Comparison of ENCODE assay signal across 28 mouse cellular contexts in the genomic region with DNA sequence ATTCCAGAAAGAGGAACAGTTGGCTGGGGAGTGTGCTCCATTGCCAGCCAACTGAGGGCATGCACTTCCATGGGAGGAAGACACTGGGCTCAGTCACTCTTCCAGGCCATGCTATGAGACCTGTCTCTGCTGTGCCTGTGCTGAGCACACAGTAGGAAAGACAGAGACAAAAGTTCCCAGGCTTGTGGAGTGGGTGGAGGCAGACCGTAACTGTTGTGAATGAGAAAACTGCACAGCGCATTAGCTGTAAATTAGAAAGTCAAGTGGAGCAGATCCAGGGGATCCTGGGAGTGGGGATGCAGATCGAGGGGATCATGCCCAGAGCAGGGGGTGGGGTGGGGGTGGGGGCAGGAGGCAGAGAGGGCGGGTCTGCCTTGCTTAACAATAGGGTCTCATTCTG. TPM values are rescaled to one million over a fixed set of nuclear protein-coding genes. Genes with fewer than 3 reads are reported as not detected.
DNase-seq lines count a peak whose midpoint lies in the region; ATAC-seq lines count a peak whose summit lies in the region.
"Had no signal": no experiment of that assay in that cellular context is flagged by ENCODE, and none has a peak within 500 bp of the region (broad histone marks: within the 10 kb centered on the region; RNA-seq: fewer than 3 reads in every experiment).

No protein-coding gene starts in this region.

- H3K9ac ChIP-seq in embryonic facial prominence, embryonic 14.5 days (ENCODE audit: low read depth, low read length): 0 out of 2 replicates have a peak overlapping the region, but pooled peaks have one; percentile 11
- H3K9ac ChIP-seq in midbrain, embryonic 11.5 days (ENCODE audit: low read length): no peak overlapping the region
- H3K9ac ChIP-seq in midbrain, embryonic 15.5 days: no peak overlapping the region
- H3K9ac ChIP-seq in intestine, embryonic 15.5 days: no peak overlapping the region
- H3K9ac ChIP-seq: embryonic facial prominence, embryonic 13.5 days; forebrain, postnatal 0 days; heart, embryonic 13.5 days; hindbrain, embryonic 13.5 days had no signal

- H3K4me3 ChIP-seq in embryonic facial prominence, embryonic 14.5 days (ENCODE audit: low read depth, low read length): no peak overlapping the region
- no peak overlapping the region for H3K4me3 ChIP-seq in embryonic facial prominence, embryonic 10.5 days
- no peak overlapping the region for H3K4me3 ChIP-seq in midbrain, embryonic 11.5 days (ENCODE audit: low read depth, low read length)
- no peak overlapping the region for H3K4me3 ChIP-seq in midbrain, embryonic 15.5 days
- H3K4me3 ChIP-seq in intestine, embryonic 15.5 days (replicated peaks): no peak overlapping the region
- H3K4me3 ChIP-seq: embryonic facial prominence, embryonic 13.5 days; heart, adult 2 months; heart, embryonic 10.5 days; heart, embryonic 13.5 days; hindbrain, embryonic 13.5 days had no signal

- no peak for ATAC-seq in embryonic facial prominence, embryonic 14.5 days (ENCODE audit: low read depth)
- ATAC-seq in midbrain, embryonic 11.5 days (ENCODE audit: low FRiP score): no peak
- no peak for ATAC-seq in midbrain, embryonic 15.5 days (replicated peaks)
- no peak for ATAC-seq in intestine, embryonic 15.5 days
- ATAC-seq: forebrain, postnatal 0 days; Patski had no signal

- 67% methylated on average over 4 of the region's 4 CpGs for WGBS in embryonic facial prominence, embryonic 14.5 days
- 59% methylated on average over 4 of the region's 4 CpGs for WGBS in embryonic facial prominence, embryonic 10.5 days
- 56% methylated on average over 4 of the region's 4 CpGs for WGBS in midbrain, embryonic 11.5 days
- WGBS in midbrain, embryonic 15.5 days: 45% methylated on average over 4 of the region's 4 CpGs
- WGBS in intestine, embryonic 15.5 days: 70% methylated on average over 4 of the region's 4 CpGs

- H3K27me3 ChIP-seq in embryonic facial prominence, embryonic 14.5 days (replicated peaks; ENCODE audit: control insufficient read depth, insufficient read depth, low read length): no peaks in the 10 kb centered on the region
- H3K27me3 ChIP-seq in embryonic facial prominence, embryonic 10.5 days (replicated peaks; ENCODE audit: low read depth, poor library complexity, severe bottlenecking): peaks cover 46% of the 10 kb centered on the region
- H3K27me3 ChIP-seq in midbrain, embryonic 11.5 days (ENCODE audit: control insufficient read depth, insufficient read depth, low read length): no peaks in the 10 kb centered on the region
- H3K27me3 ChIP-seq in midbrain, embryonic 15.5 days (replicated peaks): no peaks in the 10 kb centered on the region
- no peaks in the 10 kb centered on the region for H3K27me3 ChIP-seq in intestine, embryonic 15.5 days (replicated peaks)
- H3K27me3 ChIP-seq: embryonic facial prominence, embryonic 13.5 days; Patski had no signal

- no peak for DNase-seq in embryonic facial prominence, embryonic 14.5 days (ENCODE audit: low spot score)
- DNase-seq in embryonic facial prominence, embryonic 10.5 days (ENCODE audit: low spot score): no peak
- DNase-seq in midbrain, embryonic 11.5 days (ENCODE audit: low spot score, missing footprints): peak; percentile 57
- peak; percentile 73 for DNase-seq in R1 (ENCODE audit: low read depth, low spot score)
- no peak for DNase-seq in kidney, postnatal 36 days
- no peak for DNase-seq in testis, postnatal 14 days (ENCODE audit: low spot score)
- DNase-seq: adrenal gland, adult 8-10 months; adrenal gland, postnatal 25 days; cerebellum, adult 18-20 months; cerebellum, adult 9-10 months; gastrocnemius, postnatal 25 days; heart, adult 2 months; kidney, adult 18-20 months had no signal

- no peak overlapping the region for H3K4me2 ChIP-seq in embryonic facial prominence, embryonic 14.5 days (ENCODE audit: low read depth, low read length)
- H3K4me2 ChIP-seq in midbrain, embryonic 11.5 days: no peak overlapping the region
- H3K4me2 ChIP-seq in midbrain, embryonic 15.5 days: no peak overlapping the region
- H3K4me2 ChIP-seq in intestine, embryonic 15.5 days (replicated peaks): no peak overlapping the region
- H3K4me2 ChIP-seq: embryonic facial prominence, embryonic 13.5 days; hindbrain, embryonic 13.5 days had no signal

- H3K9me3 ChIP-seq in embryonic facial prominence, embryonic 14.5 days (ENCODE audit: control insufficient read depth, low read length): no peaks in the 10 kb centered on the region
- no peaks in the 10 kb centered on the region for H3K9me3 ChIP-seq in embryonic facial prominence, embryonic 10.5 days
- no peaks in the 10 kb centered on the region for H3K9me3 ChIP-seq in midbrain, embryonic 11.5 days (ENCODE audit: control insufficient read depth, low read length)
- no peaks in the 10 kb centered on the region for H3K9me3 ChIP-seq in midbrain, embryonic 15.5 days
- H3K9me3 ChIP-seq in intestine, embryonic 15.5 days: no peaks in the 10 kb centered on the region
- H3K9me3 ChIP-seq: embryonic facial prominence, embryonic 13.5 days; forebrain, embryonic 10.5 days; G1E; heart, embryonic 10.5 days; heart, embryonic 13.5 days; hindbrain, embryonic 13.5 days had no signal

- peaks cover 4% of the 10 kb centered on the region for H3K4me1 ChIP-seq in embryonic facial prominence, embryonic 14.5 days (ENCODE audit: control insufficient read depth, insufficient read depth, low read length)
- peaks cover 43% of the 10 kb centered on the region for H3K4me1 ChIP-seq in embryonic facial prominence, embryonic 10.5 days
- H3K4me1 ChIP-seq in midbrain, embryonic 11.5 days (ENCODE audit: control insufficient read depth, insufficient read depth, low read length): peaks cover 8% of the 10 kb centered on the region; the same call in 1 of the 2 replicates
- peaks cover 5% of the 10 kb centered on the region; the same call in 1 of the 2 replicates for H3K4me1 ChIP-seq in midbrain, embryonic 15.5 days
- H3K4me1 ChIP-seq in intestine, embryonic 15.5 days (replicated peaks): peaks cover 19% of the 10 kb centered on the region

- no peak overlapping the region for H3K27ac ChIP-seq in embryonic facial prominence, embryonic 14.5 days (replicated peaks; ENCODE audit: low read depth, low read length)
- no peak overlapping the region for H3K27ac ChIP-seq in embryonic facial prominence, embryonic 10.5 days (replicated peaks)
- no peak overlapping the region for H3K27ac ChIP-seq in midbrain, embryonic 11.5 days (ENCODE audit: low read depth, low read length)
- no peak overlapping the region for H3K27ac ChIP-seq in midbrain, embryonic 15.5 days
- no peak overlapping the region for H3K27ac ChIP-seq in intestine, embryonic 15.5 days
- H3K27ac ChIP-seq: embryonic facial prominence, embryonic 13.5 days; forebrain, embryonic 10.5 days; heart, adult 2 months; heart, embryonic 13.5 days; hindbrain, embryonic 13.5 days had no signal

- H3K36me3 ChIP-seq in embryonic facial prominence, embryonic 14.5 days (ENCODE audit: control insufficient read depth, insufficient read depth, low read length): no peaks in the 10 kb centered on the region
- H3K36me3 ChIP-seq in embryonic facial prominence, embryonic 10.5 days (replicated peaks): no peaks in the 10 kb centered on the region; the same call in 1 of the 2 replicates
- no peaks in the 10 kb centered on the region for H3K36me3 ChIP-seq in midbrain, embryonic 11.5 days (ENCODE audit: control insufficient read depth, insufficient read depth, low read length)
- peaks cover 37% of the 10 kb centered on the region; the same call in 1 of the 2 replicates for H3K36me3 ChIP-seq in midbrain, embryonic 15.5 days (replicated peaks)
- no peaks in the 10 kb centered on the region for H3K36me3 ChIP-seq in intestine, embryonic 15.5 days
- H3K36me3 ChIP-seq: heart, embryonic 10.5 days; heart, embryonic 13.5 days had no signal

RNA-seq across cellular contexts. Expression of gene Slc25a44, which starts 14.6 kb away (rescaled TPM):
- 18.1 and 21.4 TPM in 2 replicates for polyA plus RNA-seq in embryonic facial prominence, embryonic 14.5 days (2014; fragmentation: Nextera tagmentation; extraction: Ambion mirVana)
- 17.5 and 17.6 TPM in 2 replicates for polyA plus RNA-seq in embryonic facial prominence, embryonic 10.5 days (2016; fragmentation: Nextera tagmentation; extraction: Ambion mirVana)
- 20.8 and 22.3 TPM in 2 replicates for polyA plus RNA-seq in midbrain, embryonic 11.5 days (2014; fragmentation: Nextera tagmentation; extraction: Ambion mirVana)
- polyA plus RNA-seq in midbrain, embryonic 15.5 days (2015; fragmentation: Nextera tagmentation; extraction: Ambion mirVana): 39.6 and 41.2 TPM in 2 replicates
- 17.2 and 17.3 TPM in 2 replicates for polyA plus RNA-seq in intestine, embryonic 15.5 days (2015; fragmentation: Nextera tagmentation; extraction: Ambion mirVana)

RNA-seq across cellular contexts. Expression of gene Sema4a, which starts 21.4 kb away (rescaled TPM):
- 9.5 and 10.1 TPM in 2 replicates for polyA plus RNA-seq in embryonic facial prominence, embryonic 14.5 days (2014; fragmentation: Nextera tagmentation; extraction: Ambion mirVana)
- 5.9 and 7.1 TPM in 2 replicates for polyA plus RNA-seq in embryonic facial prominence, embryonic 10.5 days (2016; fragmentation: Nextera tagmentation; extraction: Ambion mirVana)
- polyA plus RNA-seq in midbrain, embryonic 11.5 days (2014; fragmentation: Nextera tagmentation; extraction: Ambion mirVana): 6.3 and 6.8 TPM in 2 replicates
- polyA plus RNA-seq in midbrain, embryonic 15.5 days (2015; fragmentation: Nextera tagmentation; extraction: Ambion mirVana): 39.1 and 39.3 TPM in 2 replicates
- 30.9 and 39.2 TPM in 2 replicates for polyA plus RNA-seq in intestine, embryonic 15.5 days (2015; fragmentation: Nextera tagmentation; extraction: Ambion mirVana)

RNA-seq across cellular contexts. Expression of gene Pmf1, which starts 29.5 kb away (rescaled TPM):
- 87.0 and 99.7 TPM in 2 replicates for polyA plus RNA-seq in embryonic facial prominence, embryonic 14.5 days (2014; fragmentation: Nextera tagmentation; extraction: Ambion mirVana)
- polyA plus RNA-seq in embryonic facial prominence, embryonic 10.5 days (2016; fragmentation: Nextera tagmentation; extraction: Ambion mirVana): 184 and 194 TPM in 2 replicates
- polyA plus RNA-seq in midbrain, embryonic 11.5 days (2014; fragmentation: Nextera tagmentation; extraction: Ambion mirVana): 128 and 132 TPM in 2 replicates
- 23.6 and 26.7 TPM in 2 replicates for polyA plus RNA-seq in midbrain, embryonic 15.5 days (2015; fragmentation: Nextera tagmentation; extraction: Ambion mirVana)
- 127 and 128 TPM in 2 replicates for polyA plus RNA-seq in intestine, embryonic 15.5 days (2015; fragmentation: Nextera tagmentation; extraction: Ambion mirVana)

RNA-seq across cellular contexts. Expression of gene Bglap, which starts 55.3 kb away (rescaled TPM):
- polyA plus RNA-seq in embryonic facial prominence, embryonic 14.5 days (2014; fragmentation: Nextera tagmentation; extraction: Ambion mirVana): 7.9 and 33.0 TPM in 2 replicates
- not detected in 2 replicates for polyA plus RNA-seq in embryonic facial prominence, embryonic 10.5 days (2016; fragmentation: Nextera tagmentation; extraction: Ambion mirVana)
- polyA plus RNA-seq in midbrain, embryonic 11.5 days (2014; fragmentation: Nextera tagmentation; extraction: Ambion mirVana): 0.48 TPM in 1 of 2 replicates, not detected in the other
- 0.50 TPM in 1 of 2 replicates, not detected in the other for polyA plus RNA-seq in midbrain, embryonic 15.5 days (2015; fragmentation: Nextera tagmentation; extraction: Ambion mirVana)
- polyA plus RNA-seq in intestine, embryonic 15.5 days (2015; fragmentation: Nextera tagmentation; extraction: Ambion mirVana): not detected in 2 replicates
- polyA plus RNA-seq: activated CD4-positive, CD25-positive, alpha-beta regulatory T cell, adult 4 months; forebrain, embryonic 14.5 days; forebrain, postnatal 0 days; G1E; heart, adult 2 months; heart, embryonic 10.5 days; heart, embryonic 13.5 days; heart, embryonic 16.5 days; hindbrain, embryonic 13.5 days; hindbrain, embryonic 16.5 days; intestine, embryonic 16.5 days had no signal

Comparison
In these comparisons a context has a peak if more than half of its experiments do, and no peak if none do; other contexts are left out.
1. DNase-seq: peak in midbrain, embryonic 11.5 days (single experiment) and R1 (single experiment); none in embryonic facial prominence, embryonic 14.5 days (single experiment), embryonic facial prominence, embryonic 10.5 days (single experiment), kidney, postnatal 36 days (0 of 2) and testis, postnatal 14 days (single experiment).